In the genomic region with DNA sequence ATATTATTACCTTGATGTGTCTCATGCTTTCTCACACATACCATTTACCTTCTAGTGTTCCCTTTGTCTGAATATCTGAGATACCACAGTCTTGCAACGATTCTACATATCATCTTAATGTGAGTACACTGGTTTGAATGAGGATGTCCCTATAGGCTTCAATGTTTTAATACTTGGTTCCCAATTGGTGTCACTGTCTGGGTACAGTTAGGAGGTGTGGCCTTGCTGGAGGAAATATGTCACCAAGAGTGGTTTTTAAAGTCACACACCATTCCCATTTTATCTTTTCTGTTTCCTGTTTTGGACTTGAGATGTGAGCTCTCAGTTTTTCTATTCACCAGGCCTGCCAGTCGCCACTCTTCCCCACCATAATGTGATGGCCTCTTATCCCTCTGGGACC, we compare ENCODE assay signal across 17 mouse cellular contexts.
"Had no signal": no experiment of that assay in that cellular context is flagged by ENCODE, and none has a peak within 500 bp of the region (broad histone marks: within the 10 kb centered on the region; RNA-seq: fewer than 3 reads in every experiment).

No protein-coding gene starts in this region.

- H3K9me3 ChIP-seq: liver, embryonic 13.5 days; liver, embryonic 15.5 days; lung, embryonic 15.5 days; midbrain, embryonic 10.5 days; midbrain, embryonic 12.5 days; neural tube, embryonic 12.5 days; stomach, embryonic 15.5 days had no signal

- H3K9ac ChIP-seq: liver, embryonic 13.5 days; liver, embryonic 15.5 days; liver, postnatal 0 days; lung, embryonic 15.5 days; midbrain, embryonic 12.5 days; neural tube, embryonic 12.5 days; stomach, embryonic 15.5 days had no signal

- H3K27me3 ChIP-seq: liver, embryonic 13.5 days; liver, embryonic 15.5 days; midbrain, embryonic 12.5 days; neural tube, embryonic 12.5 days; stomach, embryonic 15.5 days had no signal

- H3K36me3 ChIP-seq: liver, embryonic 13.5 days; liver, embryonic 15.5 days; lung, embryonic 15.5 days; midbrain, embryonic 10.5 days; midbrain, embryonic 12.5 days; neural tube, embryonic 12.5 days; stomach, embryonic 15.5 days had no signal

- H3K4me1 ChIP-seq: liver, embryonic 13.5 days; liver, embryonic 15.5 days; lung, embryonic 15.5 days; midbrain, embryonic 10.5 days; midbrain, embryonic 12.5 days; neural tube, embryonic 12.5 days; stomach, embryonic 15.5 days had no signal

- DNase-seq: liver, embryonic 13.5 days; liver, postnatal 0 days; lung, adult 2 months; lung, postnatal 10 days; lung, postnatal 4 days; midbrain, embryonic 14.5 days; right cerebral cortex, postnatal 14 days; thymus, adult 2 months; thymus, postnatal 25 days; thymus, postnatal 4 days had no signal

- H3K4me3 ChIP-seq: liver, embryonic 13.5 days; liver, embryonic 15.5 days; lung, embryonic 15.5 days; midbrain, embryonic 10.5 days; midbrain, embryonic 12.5 days; neural tube, embryonic 12.5 days; stomach, embryonic 15.5 days had no signal

- ATAC-seq: liver, postnatal 0 days had no signal

- H3K4me2 ChIP-seq: liver, embryonic 13.5 days; liver, embryonic 15.5 days; lung, embryonic 15.5 days; midbrain, embryonic 12.5 days; neural tube, embryonic 12.5 days; stomach, embryonic 15.5 days had no signal

- H3K27ac ChIP-seq: liver, embryonic 13.5 days; liver, embryonic 15.5 days; lung, embryonic 15.5 days; midbrain, embryonic 10.5 days; midbrain, embryonic 12.5 days; neural tube, embryonic 12.5 days; stomach, embryonic 15.5 days; stomach, postnatal 0 days had no signal
